Mouse (Mus musculus): ENCODE data around the gene Plpp3. TPM values are rescaled to one million over a fixed set of nuclear protein-coding genes. Genes with fewer than 3 reads are reported as not detected.
"Not testable (repeated sequence)": the region's sequence is repeated elsewhere in the genome, so short reads cannot be mapped to it uniquely, and the experiment has no call there.

The Plpp3 gene
- polyA plus RNA-seq, 1 experiment from 2014 or later, result 51.1 TPM

DNA sequence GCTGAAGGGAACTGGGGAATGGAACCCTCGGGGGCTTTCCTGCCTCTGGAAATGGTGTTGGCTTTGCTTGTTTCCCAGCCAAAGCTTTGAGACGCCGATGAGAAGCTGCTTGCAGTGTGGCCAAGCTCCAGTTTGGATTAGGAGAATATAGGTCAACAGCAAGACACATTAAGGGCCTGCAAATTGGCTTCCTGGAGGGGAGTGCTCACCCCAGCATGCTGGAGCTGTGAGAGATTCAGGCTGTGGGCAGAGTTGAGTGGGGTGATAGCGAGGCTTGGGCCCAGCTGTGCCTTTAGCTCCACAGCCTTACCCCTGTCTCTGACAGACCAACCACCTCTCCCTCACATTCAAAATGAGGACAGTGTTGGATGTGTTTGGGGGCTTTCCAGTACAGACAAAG, 108.5 kb downstream of the Plpp3 start:
- H3K9me3 ChIP-seq (ENCODE audit: control insufficient read depth, low read depth, low read length), result no peaks in the 10 kb centered on the region
- no peak overlapping the region for H3K4me2 ChIP-seq (replicated peaks; ENCODE audit: low read depth, low read length)
- ATAC-seq (ENCODE audit: insufficient number of reproducible peaks, insufficient read depth, low FRiP score, low read depth), result no peak
- no peak overlapping the region for H3K9ac ChIP-seq (replicated peaks; ENCODE audit: low read depth, low read length)
- no peak overlapping the region for H3K4me3 ChIP-seq (ENCODE audit: low read depth, low read length)
- no peaks in the 10 kb centered on the region for H3K27me3 ChIP-seq (ENCODE audit: control insufficient read depth, insufficient read depth, low read length)
- 63% methylated on average over 4 of the region's 4 CpGs for WGBS
- H3K27ac ChIP-seq (ENCODE audit: low read length), result no peak overlapping the region
- H3K36me3 ChIP-seq (ENCODE audit: control insufficient read depth, insufficient read depth, low read length), result no peaks in the 10 kb centered on the region
- H3K4me1 ChIP-seq (ENCODE audit: control insufficient read depth, insufficient read depth, low read length), result no peaks in the 10 kb centered on the region

GRCm38 (mm10) chr4:105268202-105268730, 111.1 kb downstream of the Plpp3 start:
- no peak for ATAC-seq (ENCODE audit: insufficient number of reproducible peaks, insufficient read depth, low FRiP score, low read depth)

GRCm38 (mm10) chr4:105269398-105269797, 112.3 kb downstream of the Plpp3 start:
- not testable (repeated sequence) for H3K4me3 ChIP-seq (ENCODE audit: low read depth, low read length); H3K36me3 ChIP-seq (ENCODE audit: control insufficient read depth, insufficient read depth, low read length); H3K9ac ChIP-seq (replicated peaks; ENCODE audit: low read depth, low read length); H3K9me3 ChIP-seq (ENCODE audit: control insufficient read depth, low read depth, low read length); H3K4me1 ChIP-seq (ENCODE audit: control insufficient read depth, insufficient read depth, low read length); H3K27ac ChIP-seq (ENCODE audit: low read length); H3K27me3 ChIP-seq (ENCODE audit: control insufficient read depth, insufficient read depth, low read length); ATAC-seq (ENCODE audit: insufficient number of reproducible peaks, insufficient read depth, low FRiP score, low read depth); H3K4me2 ChIP-seq (replicated peaks; ENCODE audit: low read depth, low read length)
- WGBS, result 98% methylated on average over 5 of the region's 7 CpGs

More at GRCm38 (mm10) chr4:105268202-105268730, 111.1 kb downstream of the Plpp3 start:
- H3K36me3 ChIP-seq (ENCODE audit: control insufficient read depth, insufficient read depth, low read length), result no peaks in the 10 kb centered on the region
- no peak overlapping the region for H3K4me2 ChIP-seq (replicated peaks; ENCODE audit: low read depth, low read length)
- H3K27me3 ChIP-seq (ENCODE audit: control insufficient read depth, insufficient read depth, low read length), result no peaks in the 10 kb centered on the region
- no peak overlapping the region for H3K4me3 ChIP-seq (ENCODE audit: low read depth, low read length)
- H3K9ac ChIP-seq (replicated peaks; ENCODE audit: low read depth, low read length), result no peak overlapping the region
- 66% methylated on average over 6 of the region's 6 CpGs for WGBS
- no peaks in the 10 kb centered on the region for H3K4me1 ChIP-seq (ENCODE audit: control insufficient read depth, insufficient read depth, low read length)
- no peak overlapping the region for H3K27ac ChIP-seq (ENCODE audit: low read length)
- no peaks in the 10 kb centered on the region for H3K9me3 ChIP-seq (ENCODE audit: control insufficient read depth, low read depth, low read length)

GRCm38 (mm10) chr4:105271166-105271565, 114.0 kb downstream of the Plpp3 start:
- Histone ChIP-seq H3K36me3 (ENCODE audit: control insufficient read depth, insufficient read depth, low read length) (no peaks in the 10 kb centered on the region), H3K9me3 (ENCODE audit: control insufficient read depth, low read depth, low read length) (no peaks in the 10 kb centered on the region), H3K27me3 (ENCODE audit: control insufficient read depth, insufficient read depth, low read length) (no peaks in the 10 kb centered on the region), H3K4me3 (ENCODE audit: low read depth, low read length) (no peak overlapping the region), H3K4me1 (ENCODE audit: control insufficient read depth, insufficient read depth, low read length) (no peaks in the 10 kb centered on the region), H3K4me2 (replicated peaks; ENCODE audit: low read depth, low read length) (no peak overlapping the region), H3K27ac (ENCODE audit: low read length) (no peak overlapping the region), H3K9ac (replicated peaks; ENCODE audit: low read depth, low read length) (no peak overlapping the region)
- 89% methylated on average over 6 of the region's 6 CpGs for WGBS
- no peak for ATAC-seq (ENCODE audit: insufficient number of reproducible peaks, insufficient read depth, low FRiP score, low read depth)

DNA sequence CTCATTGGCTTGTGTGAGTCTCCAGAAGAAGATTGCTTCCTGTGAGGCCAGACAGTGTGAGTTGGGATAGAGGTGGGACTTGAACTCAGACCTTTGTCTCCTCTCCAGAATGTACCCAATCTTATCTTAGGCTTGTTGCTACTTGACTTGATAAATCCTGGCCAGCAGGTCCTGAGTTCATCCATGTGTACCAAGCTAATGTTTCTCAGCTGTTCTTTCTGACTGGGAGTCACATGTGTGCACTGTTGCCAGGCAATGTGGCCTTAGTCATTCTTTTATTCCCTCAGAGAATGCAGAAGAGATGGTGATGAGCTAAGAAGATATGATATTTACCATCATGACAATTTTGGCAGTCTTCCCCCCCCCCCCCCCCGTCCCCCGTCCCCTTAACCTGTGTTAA, 115.9 kb downstream of the Plpp3 start:
- no peak overlapping the region for H3K9ac ChIP-seq (replicated peaks; ENCODE audit: low read depth, low read length)
- ATAC-seq (ENCODE audit: insufficient number of reproducible peaks, insufficient read depth, low FRiP score, low read depth), result no peak
- H3K4me1 ChIP-seq (ENCODE audit: control insufficient read depth, insufficient read depth, low read length), result no peaks in the 10 kb centered on the region
- 88% methylated on average over 2 of the region's 2 CpGs for WGBS
- no peaks in the 10 kb centered on the region for H3K9me3 ChIP-seq (ENCODE audit: control insufficient read depth, low read depth, low read length)
- no peak overlapping the region for H3K4me2 ChIP-seq (replicated peaks; ENCODE audit: low read depth, low read length)
- H3K4me3 ChIP-seq (ENCODE audit: low read depth, low read length), result no peak overlapping the region
- H3K36me3 ChIP-seq (ENCODE audit: control insufficient read depth, insufficient read depth, low read length), result no peaks in the 10 kb centered on the region
- H3K27ac ChIP-seq (ENCODE audit: low read length), result no peak overlapping the region
- no peaks in the 10 kb centered on the region for H3K27me3 ChIP-seq (ENCODE audit: control insufficient read depth, insufficient read depth, low read length)

- ATAC-seq (ENCODE audit: insufficient number of reproducible peaks, insufficient read depth, low FRiP score, low read depth), result no peak
- Histone ChIP-seq H3K4me1 (ENCODE audit: control insufficient read depth, insufficient read depth, low read length) (no peaks in the 10 kb centered on the region), H3K27me3 (ENCODE audit: control insufficient read depth, insufficient read depth, low read length) (no peaks in the 10 kb centered on the region), H3K36me3 (ENCODE audit: control insufficient read depth, insufficient read depth, low read length) (no peaks in the 10 kb centered on the region), H3K4me2 (replicated peaks; ENCODE audit: low read depth, low read length) (no peak overlapping the region), H3K9ac (replicated peaks; ENCODE audit: low read depth, low read length) (no peak overlapping the region), H3K4me3 (ENCODE audit: low read depth, low read length) (no peak overlapping the region), H3K27ac (ENCODE audit: low read length) (no peak overlapping the region), H3K9me3 (ENCODE audit: control insufficient read depth, low read depth, low read length) (no peaks in the 10 kb centered on the region)
- 80% methylated on average over 4 of the region's 4 CpGs for WGBS
These were observed 116.3 kb downstream of the Plpp3 start for GRCm38 (mm10) chr4:105273486-105273885.

GRCm38 (mm10) chr4:105275616-105276015, 118.5 kb downstream of the Plpp3 start:
- no peak for ATAC-seq (ENCODE audit: insufficient number of reproducible peaks, insufficient read depth, low FRiP score, low read depth)
- Histone ChIP-seq H3K27me3 (ENCODE audit: control insufficient read depth, insufficient read depth, low read length) (no peaks in the 10 kb centered on the region), H3K4me3 (ENCODE audit: low read depth, low read length) (no peak overlapping the region), H3K9me3 (ENCODE audit: control insufficient read depth, low read depth, low read length) (no peaks in the 10 kb centered on the region), H3K9ac (replicated peaks; ENCODE audit: low read depth, low read length) (no peak overlapping the region), H3K36me3 (ENCODE audit: control insufficient read depth, insufficient read depth, low read length) (no peaks in the 10 kb centered on the region), H3K27ac (ENCODE audit: low read length) (no peak overlapping the region), H3K4me2 (replicated peaks; ENCODE audit: low read depth, low read length) (no peak overlapping the region), H3K4me1 (ENCODE audit: control insufficient read depth, insufficient read depth, low read length) (no peaks in the 10 kb centered on the region)
- 29% methylated on average over 3 of the region's 3 CpGs for WGBS

DNA sequence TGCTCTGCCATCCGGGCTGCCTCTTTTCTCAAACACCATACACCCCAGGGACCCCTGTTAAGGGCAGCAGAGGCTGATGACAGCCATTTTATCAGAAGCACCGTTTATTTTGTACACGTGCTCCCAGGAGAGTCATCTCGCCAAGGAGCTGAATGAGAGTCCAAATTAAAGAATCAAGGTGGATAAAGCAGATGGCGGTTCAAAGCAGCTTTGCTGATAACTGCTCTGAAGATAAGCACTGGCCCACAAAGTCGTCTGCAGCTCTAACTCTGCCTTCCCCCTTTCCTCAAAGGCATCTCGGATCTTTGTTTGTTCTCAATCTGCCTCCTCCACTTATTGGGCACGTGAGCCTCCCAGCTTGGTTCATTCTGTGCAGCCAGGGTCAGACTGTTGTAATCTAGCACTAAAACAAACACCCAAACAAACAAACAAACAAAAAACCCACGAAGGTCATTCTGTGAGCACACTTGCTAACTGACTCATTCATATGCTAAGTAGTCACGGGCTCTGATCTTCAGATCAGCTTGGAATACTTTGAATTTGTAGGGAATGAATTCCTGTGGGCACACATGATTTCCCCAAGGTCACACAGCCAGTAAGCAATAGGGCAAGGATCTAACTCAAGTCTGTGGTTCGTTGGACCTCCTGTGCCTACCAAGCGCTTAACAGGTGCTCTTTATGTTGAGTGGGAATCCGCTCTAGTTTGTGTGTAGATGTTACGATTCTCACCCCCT, 119.1 kb downstream of the Plpp3 start:
- no peaks in the 10 kb centered on the region for H3K9me3 ChIP-seq (ENCODE audit: control insufficient read depth, low read depth, low read length)
- H3K4me3 ChIP-seq (ENCODE audit: low read depth, low read length), result no peak overlapping the region
- H3K27me3 ChIP-seq (ENCODE audit: control insufficient read depth, insufficient read depth, low read length), result no peaks in the 10 kb centered on the region
- no peak overlapping the region for H3K4me2 ChIP-seq (replicated peaks; ENCODE audit: low read depth, low read length)
- 41% methylated on average over 14 of the region's 14 CpGs for WGBS
- no peak overlapping the region for H3K27ac ChIP-seq (ENCODE audit: low read length)
- no peak for ATAC-seq (ENCODE audit: insufficient number of reproducible peaks, insufficient read depth, low FRiP score, low read depth)
- no peak overlapping the region for H3K9ac ChIP-seq (replicated peaks; ENCODE audit: low read depth, low read length)
- H3K4me1 ChIP-seq (ENCODE audit: control insufficient read depth, insufficient read depth, low read length), result no peaks in the 10 kb centered on the region
- no peaks in the 10 kb centered on the region for H3K36me3 ChIP-seq (ENCODE audit: control insufficient read depth, insufficient read depth, low read length)

- H3K27me3 ChIP-seq (ENCODE audit: control insufficient read depth, insufficient read depth, low read length), result no peaks in the 10 kb centered on the region
- 73% methylated on average over 9 of the region's 9 CpGs for WGBS
- no peak for ATAC-seq (ENCODE audit: insufficient number of reproducible peaks, insufficient read depth, low FRiP score, low read depth)
- no peak overlapping the region for H3K27ac ChIP-seq (ENCODE audit: low read length)
- no peaks in the 10 kb centered on the region for H3K36me3 ChIP-seq (ENCODE audit: control insufficient read depth, insufficient read depth, low read length)
- no peaks in the 10 kb centered on the region for H3K9me3 ChIP-seq (ENCODE audit: control insufficient read depth, low read depth, low read length)
- H3K4me1 ChIP-seq (ENCODE audit: control insufficient read depth, insufficient read depth, low read length), result peaks cover 14% of the 10 kb centered on the region; the same call in 1 of the 2 replicates
- no peak overlapping the region for H3K4me3 ChIP-seq (ENCODE audit: low read depth, low read length)
- no peak overlapping the region for H3K4me2 ChIP-seq (replicated peaks; ENCODE audit: low read depth, low read length)
- H3K9ac ChIP-seq (replicated peaks; ENCODE audit: low read depth, low read length), result no peak overlapping the region
These were observed 121.0 kb downstream of the Plpp3 start for GRCm38 (mm10) chr4:105278161-105278560.
